Mouse (Mus musculus) lung, embryonic 16.5 days (tissue): ENCODE results near the gene Usp53. TPM values are rescaled to one million over a fixed set of nuclear protein-coding genes. Genes with fewer than 3 reads are reported as not detected.

ENCODE experiments used
- microRNA-seq: library from miRNA; unstranded; fragments of <30 nt; microRNA quantifications from one replicate; pipeline ENCODE4, GENCODE M21; 2016
- polyA plus RNA-seq: library from polyadenylated mRNA; unstranded; fragments of >200 nt; fragmentation: Nextera tagmentation; extraction: Ambion mirVana; gene quantifications from 2 replicates; pipeline ENCODE4 v1.2.1, GENCODE M21; 2015

Usp53 gene
- polyA plus RNA-seq, 1 experiment from 2014 or later = 6.2 TPM

Small RNA genes within 50 kb of the gene (microRNA-seq; reads per million reads assigned to microRNA genes)
- not detected for gene Gm22066

Other genes with a start within 250 kb of the Usp53 start
- 0.21 and 0.97 TPM in 2 replicates for gene Fabp2, start 89.4 kb downstream of the Usp53 start, polyA plus RNA-seq
- gene Gm10959, start 65.2 kb downstream of the Usp53 start, polyA plus RNA-seq = not detected in 2 replicates
- gene 1810037I17Rik, start 60.3 kb downstream of the Usp53 start, polyA plus RNA-seq = 113 and 118 TPM in 2 replicates
- 6.6 and 8.4 TPM in 2 replicates for gene Myoz2, start 50.5 kb upstream of the Usp53 start, polyA plus RNA-seq